Mouse (Mus musculus): ENCODE measurements at regions not wholly inside any gene's neighbourhood (a gene's known extent, or its start where the extent isn't known, plus 50 kb on each side); places are given as distances from the start of the nearest gene placed in this dataset.

DNA sequence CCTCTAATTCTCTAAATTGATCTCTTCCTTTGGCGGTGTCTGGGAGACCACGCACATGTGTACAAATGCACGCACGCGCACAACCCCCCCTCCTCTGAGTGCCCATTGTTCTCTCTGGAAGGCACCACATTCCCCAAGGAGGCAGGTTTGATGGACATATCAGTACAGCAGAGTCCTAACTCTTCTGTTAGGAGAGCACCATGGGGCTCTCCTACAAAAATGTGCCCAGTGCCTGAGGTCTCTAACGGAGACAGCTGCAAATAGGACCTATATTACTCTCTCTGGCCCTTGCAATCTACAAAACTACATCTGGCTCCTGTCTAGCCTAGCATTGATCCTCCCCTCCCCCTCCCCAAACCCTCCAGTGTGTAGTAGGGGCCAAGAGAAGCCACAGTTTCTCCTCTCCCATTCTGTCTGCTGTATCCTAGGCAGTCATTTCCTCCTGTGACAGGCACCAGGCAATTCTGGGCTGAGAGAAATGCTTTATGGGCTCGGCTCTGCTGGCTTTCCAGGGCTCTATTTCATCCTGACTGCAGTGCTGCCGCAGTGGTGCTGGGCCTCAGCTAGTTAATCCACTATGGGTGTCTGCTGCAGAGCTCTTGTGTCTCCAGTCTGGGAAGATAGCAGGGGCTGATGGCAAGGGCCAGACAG, 340.6 kb downstream of the Rps24 start:
- no peak for DNase-seq (ENCODE audit: low spot score in 2 of 2)

DNA sequence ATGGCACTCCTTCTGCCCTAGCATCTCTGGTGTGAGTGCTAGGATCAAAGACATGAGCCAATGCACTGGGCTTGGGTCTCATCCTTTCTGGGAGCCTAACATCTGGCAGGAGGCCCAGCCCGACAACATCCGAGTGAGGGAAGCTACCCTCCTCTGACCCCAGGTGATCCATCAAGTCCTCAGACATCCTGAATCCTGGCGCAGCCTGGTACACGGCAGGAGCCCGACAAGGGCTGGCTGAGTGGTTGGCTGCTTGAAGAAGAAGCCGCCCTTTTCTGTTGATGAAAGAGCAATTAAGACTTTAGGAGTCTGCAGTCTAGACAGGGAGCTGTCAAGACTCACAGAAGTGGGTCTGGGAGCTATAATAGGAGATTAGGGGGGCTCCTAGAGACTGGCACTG, 342.1 kb downstream of the Rps24 start:
- DNase-seq (ENCODE audit: low spot score in 2 of 2) = peak in 1 of 2 experiments; percentile 3

DNA sequence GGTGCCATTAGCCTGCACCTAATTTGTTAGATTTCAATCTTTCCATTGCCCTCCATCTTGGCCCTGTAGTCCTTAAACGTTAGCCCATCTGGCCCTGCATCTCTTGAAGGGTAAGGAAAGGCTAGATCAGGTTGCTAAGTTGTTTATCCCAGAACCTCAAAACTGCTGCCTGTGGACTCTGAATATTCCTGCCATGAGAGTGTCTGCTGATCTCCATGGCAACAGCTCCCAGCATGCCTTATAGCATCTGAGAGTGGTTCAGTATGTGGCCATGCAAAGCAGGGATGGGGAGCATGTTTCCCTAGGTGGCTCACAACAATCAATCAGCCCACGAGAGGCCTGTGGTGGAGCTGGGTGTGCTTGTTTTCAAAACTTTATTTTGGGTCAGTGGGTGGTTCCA, 346.3 kb downstream of the Rps24 start:
- no peak for DNase-seq (ENCODE audit: low spot score in 2 of 2)

DNA sequence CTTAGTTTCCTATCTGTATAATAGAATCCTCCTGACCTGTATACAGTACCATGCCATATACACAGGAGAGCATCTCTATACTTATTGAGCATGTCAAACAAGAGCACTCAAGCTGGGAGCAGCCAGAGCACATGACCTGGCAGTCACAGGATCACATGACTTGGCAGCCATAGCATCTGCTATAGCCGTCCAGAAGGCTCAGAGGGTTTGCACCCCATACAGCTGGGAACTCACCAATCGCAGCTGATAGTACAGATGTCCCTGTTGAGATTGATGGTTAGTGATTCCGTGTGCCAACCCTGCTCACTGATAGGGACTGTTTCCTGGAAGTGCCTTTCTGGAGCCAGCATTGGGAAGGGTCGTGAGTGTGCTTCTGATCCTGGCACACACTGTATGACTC, 351.3 kb downstream of the Rps24 start:
- no peak for DNase-seq (ENCODE audit: low spot score in 2 of 2)

DNA sequence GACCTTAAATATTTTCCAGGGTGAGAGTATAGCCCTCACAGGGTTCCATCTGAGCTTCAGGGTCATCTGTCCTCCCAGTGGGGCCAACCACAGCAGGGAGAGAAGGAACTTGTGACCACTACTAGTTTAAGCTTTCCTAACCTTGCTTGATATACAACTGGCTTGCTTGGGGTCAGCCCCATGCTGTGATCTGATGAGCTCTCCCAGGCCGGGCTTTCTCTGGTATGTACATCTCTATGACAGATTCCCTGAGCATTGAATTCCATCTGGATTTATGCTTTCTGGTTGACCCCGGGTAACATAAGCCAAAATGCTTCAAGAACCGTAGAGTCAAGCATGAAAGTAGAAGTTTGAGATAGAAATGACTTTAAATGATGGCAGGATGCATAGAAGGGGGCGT, 352.1 kb downstream of the Rps24 start:
- DNase-seq (ENCODE audit: low spot score in 2 of 2) = no peak

DNA sequence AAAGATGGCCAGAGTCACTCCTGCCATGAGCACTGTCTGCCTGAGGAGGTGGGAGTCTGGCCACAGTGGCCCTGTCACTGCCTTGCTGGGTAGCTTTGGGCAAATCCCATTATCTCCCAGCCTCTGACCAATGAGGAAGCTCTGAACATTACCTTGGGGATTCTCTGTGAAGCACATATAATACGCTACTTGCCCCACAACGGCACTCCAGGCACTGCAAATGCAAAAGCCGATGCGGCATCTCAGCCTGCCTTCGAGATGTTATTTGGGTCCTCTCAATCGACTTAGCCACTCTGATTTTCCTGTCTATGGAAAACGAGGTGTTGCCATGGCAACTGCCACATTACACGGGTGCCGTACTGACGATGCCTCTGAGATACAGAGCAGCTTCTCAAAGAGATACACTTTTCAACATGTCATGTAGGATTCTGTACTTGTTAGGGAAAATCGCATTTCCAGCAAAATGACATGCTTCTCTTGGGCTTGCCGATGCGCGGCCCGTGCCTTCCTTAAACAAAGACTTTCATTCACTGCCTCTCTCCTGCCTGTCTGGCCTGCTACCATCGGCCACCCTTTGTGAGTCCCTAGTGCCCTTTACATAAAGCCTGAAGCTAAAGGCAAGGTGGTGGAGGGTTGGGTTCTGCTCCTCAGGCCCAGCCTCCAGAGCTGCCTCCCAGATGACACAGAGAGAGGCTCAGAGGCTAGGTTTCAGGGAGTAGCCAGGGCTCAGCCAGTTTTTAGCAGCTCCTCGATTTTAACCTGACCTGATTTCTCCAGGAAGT, 355.0 kb downstream of the Rps24 start:
- no peak for DNase-seq (ENCODE audit: low spot score in 2 of 2)

DNA sequence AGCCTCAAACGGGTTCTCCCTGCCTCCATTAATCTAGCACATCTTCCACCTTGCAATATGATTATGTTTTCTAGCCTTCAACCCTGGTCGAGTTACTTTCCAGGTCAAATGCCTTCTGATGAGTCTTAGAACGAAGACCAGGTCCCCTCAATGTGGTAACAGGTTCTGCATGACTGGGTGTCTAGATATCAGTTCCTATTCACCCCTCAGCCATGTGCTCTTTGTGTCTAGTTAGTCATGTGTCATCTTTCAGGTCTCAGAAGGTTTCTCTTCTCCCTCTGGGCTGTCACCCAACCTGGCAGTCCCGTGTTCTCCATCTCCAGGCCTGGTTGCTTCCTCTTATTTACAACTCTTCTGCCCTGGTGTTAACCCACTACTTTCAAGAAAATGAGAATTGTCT, 356.7 kb downstream of the Rps24 start:
- no peak for DNase-seq (ENCODE audit: low spot score in 2 of 2)

DNA sequence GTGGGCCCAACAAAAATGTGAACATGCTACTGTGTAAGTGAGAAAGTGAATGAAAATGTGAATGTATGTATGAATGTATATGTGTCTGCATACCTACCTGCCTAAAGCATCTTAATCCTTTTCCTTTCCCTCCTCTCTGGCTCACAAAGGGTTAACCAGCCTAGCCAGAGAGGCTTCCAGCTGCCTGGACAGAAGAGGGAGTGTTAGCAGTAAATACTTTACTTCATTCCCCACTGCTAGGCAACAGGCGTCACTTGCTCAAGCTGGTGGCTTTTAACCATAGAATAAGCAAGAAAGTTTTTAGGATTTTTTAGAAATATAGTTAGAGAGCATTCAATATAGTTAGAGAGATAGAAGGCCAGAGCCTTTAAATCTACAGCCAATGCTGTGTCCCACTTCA, 363.6 kb downstream of the Rps24 start:
- no peak for DNase-seq (ENCODE audit: low spot score in 2 of 2)

DNA sequence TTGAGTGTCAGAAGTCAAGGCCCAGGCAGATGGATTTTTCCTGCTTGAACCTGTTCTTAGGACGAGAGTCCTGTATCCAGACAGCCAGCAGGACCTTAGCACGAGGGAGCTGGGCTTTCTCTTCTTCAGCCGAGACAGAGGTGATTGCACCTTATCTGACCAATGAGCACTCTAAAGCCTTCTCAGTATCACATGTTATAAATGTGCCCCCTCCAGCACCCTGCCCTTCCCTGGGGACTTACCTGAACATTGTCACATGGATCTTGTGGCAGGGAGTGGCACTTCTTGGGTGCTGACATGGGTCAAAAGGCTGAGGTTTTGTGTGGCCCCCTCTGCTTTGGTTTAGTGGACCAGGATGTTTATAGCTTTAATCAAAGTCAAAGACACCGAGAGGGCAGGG, 367.5 kb downstream of the Rps24 start:
- no peak for DNase-seq (ENCODE audit: low spot score in 2 of 2)

DNA sequence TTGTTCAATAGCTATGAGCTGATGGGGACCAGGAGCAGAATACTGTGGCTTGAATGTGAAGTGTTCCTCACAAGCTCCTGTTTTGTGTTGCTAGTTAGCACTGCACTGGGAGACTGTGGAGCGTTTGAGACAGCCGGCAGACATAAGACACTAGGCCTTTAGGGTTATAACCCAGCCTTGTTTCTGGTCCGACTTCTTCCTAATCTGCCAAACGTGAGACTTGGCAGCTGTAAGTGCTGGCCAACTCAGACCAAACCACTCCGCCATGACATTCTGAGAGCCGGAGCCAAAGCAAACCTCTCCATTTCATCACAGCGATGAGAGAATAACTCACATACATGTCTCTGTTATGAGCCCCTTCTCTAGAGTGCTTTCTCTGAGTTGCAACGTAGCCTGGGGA, 375.2 kb downstream of the Rps24 start:
- no peak for DNase-seq (ENCODE audit: low spot score in 2 of 2)

DNA sequence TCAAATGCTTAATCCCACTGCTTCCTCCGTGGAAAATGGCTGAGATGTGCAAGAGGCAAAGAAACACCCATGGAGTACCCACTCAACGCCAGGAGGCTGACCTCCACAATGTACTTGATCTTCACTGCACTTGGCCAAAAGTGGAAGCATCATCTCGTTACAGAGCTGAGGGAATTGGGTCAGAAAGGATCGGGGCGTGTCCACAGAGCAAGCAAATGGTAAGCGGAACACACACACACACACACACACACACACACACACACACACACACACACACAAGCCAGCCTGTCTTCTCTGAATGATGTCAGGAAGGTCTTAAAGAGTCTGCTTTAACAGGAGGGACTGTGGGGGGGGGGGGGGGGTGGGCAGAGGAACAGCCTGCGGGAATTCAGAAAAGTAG, 375.7 kb downstream of the Rps24 start:
- no peak for DNase-seq (ENCODE audit: low spot score in 2 of 2)

DNA sequence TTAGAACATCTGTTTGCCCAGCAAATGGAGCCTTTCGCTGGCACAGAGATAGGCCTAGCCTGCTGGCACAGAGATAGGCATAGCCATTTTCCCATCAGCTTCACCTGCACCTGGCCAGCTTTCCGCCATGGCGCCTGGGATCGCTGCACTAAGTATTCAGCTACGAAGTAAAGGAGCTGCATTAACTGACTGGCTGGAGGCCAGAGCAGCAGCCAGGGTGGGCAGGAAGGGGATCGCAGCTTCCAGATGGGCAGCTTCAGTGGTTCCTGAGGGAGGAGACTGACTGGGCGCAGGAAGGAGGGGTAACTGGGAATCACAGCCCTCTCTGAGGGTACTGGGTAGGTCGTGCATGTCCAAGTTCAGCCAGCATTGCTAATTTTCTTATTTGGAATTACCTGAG, 376.2 kb downstream of the Rps24 start:
- no peak for DNase-seq (ENCODE audit: low spot score in 2 of 2)

DNA sequence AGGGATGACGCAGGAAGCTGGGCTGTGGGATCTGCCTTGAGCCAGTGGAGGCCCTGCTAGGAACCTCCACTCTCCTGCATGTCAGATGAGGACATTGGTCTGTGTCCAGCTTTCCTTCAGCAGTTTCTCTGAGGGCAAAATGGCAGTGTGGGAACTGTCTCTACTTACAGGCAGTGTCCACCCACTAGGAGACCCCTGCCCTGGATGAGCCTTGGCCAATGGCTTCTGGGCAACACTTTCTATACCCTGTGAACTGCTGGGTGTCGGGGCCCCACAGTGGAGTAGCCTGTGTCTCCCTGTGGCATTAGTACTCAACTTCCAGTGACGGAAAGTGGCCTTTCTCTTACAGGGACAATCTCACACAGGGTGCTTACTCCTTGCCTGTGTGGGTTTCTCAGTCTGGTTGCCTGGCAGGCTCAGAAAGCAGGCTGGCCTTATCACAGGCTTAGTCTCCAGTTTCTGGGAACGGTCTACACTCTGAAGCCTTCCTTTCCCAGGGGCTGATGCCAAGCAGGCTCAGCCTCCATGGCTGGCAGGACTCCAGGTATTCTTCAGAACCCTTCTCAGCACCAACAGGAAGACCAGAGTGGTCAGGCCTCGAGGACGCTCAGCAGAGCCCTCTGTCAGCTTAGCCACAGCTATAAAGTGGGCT, 378.8 kb downstream of the Rps24 start:
- peak in 1 of 2 experiments; percentile 14 for DNase-seq (ENCODE audit: low spot score in 2 of 2)

DNA sequence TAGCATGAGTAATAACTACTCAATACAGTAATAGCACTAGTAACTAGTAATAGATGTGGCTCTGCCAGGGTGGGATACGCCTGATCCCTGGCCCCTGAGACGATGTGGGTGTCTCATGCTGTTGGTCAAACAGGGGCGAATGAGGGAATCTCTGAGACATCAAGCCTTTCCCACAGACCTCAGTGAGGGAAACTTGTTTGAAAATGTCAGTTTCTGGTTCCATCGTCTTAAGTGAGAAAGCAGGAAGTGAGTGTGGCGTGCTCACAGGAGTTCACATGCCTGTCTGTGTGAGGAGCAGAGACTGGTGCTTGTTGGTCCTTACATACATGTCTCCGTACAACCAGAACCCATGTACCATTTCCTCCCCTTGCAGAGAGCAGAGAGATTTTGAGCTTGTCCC, 380.9 kb downstream of the Rps24 start:
- DNase-seq (ENCODE audit: low spot score in 2 of 2) = no peak

DNA sequence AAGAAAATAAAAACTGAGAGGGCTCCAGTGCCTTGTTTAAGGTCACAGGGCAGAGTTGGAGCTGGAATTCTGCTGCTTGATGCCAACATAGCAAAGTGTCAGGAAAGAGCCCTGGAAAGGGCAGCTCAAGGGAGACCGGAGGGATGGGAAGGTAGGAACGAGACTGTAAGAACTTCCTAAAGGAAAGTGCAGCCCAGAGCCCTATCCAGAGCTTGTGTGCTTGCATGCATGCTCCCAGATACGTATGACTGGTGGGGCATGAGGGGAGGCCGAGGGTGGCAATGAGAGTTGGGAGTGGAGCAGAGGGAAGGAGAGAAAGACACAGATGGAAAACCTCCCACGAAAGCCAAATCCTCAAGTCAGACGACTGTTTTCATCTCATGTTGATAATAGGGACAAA, 381.8 kb downstream of the Rps24 start:
- DNase-seq (ENCODE audit: low spot score in 2 of 2) = no peak

DNA sequence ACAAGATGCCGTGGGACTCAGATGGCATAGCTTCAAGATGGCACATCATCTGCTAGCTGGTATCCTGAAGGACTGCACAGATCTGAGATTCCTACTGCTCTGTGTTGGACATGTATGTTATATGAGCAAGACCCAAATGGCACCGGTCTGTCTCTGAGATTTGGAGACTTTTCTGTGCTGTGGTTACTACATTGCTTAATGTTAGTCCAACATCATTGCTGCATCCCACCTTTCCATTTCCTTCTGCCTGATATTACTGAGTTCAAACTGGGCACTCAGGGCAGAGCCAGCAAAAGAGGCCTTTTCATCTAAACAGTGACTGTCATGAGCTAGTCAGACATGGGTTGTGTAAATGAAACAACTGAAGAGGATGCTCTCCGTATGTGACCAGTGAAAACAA, 383.3 kb downstream of the Rps24 start:
- DNase-seq (ENCODE audit: low spot score in 2 of 2) = no peak

DNA sequence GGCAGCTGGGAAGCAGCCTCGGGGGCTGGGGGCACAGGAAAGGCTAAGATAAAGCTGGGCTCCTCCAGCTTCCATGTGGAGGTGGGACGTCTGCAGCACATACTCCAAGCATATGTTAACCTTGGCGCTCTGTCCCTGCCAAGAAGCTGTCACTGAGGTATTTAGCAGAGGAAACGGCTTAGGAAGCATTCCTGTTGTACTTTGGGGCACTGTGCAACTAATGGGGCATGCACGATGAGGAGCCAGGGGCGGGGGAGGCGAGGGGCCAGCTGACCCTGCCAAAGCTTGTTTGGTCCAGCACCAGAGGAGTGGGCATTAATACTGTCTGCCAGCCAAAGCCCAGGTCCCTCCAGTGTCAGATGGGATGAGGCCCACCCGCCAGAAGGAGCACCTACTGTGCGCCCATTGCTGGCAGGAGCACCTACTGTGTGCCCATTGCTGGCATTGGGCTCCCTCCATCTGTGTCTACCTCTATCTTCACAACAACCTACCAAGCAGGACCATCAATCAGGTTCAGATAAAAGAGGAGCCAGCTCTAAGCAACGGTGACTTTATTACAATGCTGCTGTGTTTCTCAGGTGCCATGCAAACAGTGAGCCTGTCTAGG, 384.6 kb downstream of the Rps24 start:
- DNase-seq (ENCODE audit: low spot score in 2 of 2) = no peak

DNA sequence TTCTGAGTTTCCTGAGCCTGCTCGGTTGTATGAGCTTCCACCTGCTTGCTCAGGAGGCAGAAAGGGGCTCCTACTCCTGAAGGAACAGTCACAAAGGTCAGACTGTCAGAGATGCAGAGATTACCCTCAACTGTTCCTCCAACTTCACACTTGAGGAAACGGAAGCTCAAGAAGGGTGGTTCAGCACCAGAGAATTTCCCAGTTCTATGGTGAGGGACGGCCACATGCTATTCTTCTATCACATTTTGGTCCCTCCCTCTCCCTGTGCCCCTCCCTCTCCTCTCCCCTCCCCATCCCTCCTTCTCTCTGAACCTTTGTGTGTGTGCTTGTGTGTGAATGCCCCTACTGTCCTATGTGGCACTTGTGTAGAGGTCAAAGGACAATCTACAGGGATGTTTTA, 386.0 kb downstream of the Rps24 start:
- DNase-seq (ENCODE audit: low spot score in 2 of 2) = no peak

DNA sequence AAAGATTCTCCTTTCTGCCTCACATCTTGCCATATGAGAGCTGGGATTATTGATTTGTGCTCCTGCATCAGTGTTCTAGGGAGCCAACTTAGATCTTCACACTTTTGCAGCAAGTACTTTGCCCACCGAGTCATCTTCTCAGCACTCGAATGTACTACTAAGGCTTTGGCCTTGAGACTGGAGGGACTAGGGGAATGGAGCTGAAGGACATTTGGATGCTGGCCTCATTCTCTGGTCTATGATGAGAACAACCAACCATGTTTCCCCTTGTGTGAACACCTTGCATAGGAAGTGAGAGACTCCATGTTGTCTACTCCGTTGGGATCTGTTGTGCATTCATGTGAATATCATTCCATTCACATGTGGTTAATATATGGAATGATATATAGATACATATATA, 386.5 kb downstream of the Rps24 start:
- no peak for DNase-seq (ENCODE audit: low spot score in 2 of 2)

DNA sequence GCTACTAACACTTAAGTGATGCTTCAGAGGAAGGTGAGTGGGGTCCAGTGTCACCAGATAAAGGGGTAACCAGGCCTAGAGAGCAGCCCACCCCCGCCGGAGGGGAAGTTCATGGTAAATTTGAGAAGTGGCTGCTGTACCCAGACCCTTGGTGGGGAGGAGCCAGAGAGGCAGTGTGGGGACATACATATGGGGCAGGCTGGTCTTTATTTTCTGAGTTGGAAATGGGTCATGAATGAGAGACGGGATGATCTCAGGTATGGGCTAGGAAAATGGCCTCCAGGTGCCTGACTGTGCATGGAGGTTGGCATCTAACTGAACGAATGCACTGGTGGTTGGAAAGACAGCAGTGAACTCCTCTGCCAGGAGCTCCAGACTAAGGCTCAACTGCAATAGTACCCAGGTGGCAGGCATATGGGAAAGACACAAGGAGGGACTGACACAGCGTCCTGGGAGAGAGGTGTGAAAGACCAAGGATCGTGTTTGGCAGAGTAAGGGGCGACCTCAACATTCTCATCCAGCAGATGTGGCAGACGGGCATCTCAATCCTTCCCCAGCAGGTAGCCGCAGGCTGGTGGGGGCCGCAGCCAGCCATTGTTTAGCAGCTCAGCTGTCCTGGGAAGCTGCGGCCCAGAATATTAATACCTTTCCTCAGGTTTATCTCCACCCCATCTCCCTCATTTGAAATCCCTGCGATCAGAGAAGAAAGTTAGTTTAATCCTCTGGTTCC, 387.7 kb downstream of the Rps24 start:
- no peak for DNase-seq (ENCODE audit: low spot score in 2 of 2)

DNA sequence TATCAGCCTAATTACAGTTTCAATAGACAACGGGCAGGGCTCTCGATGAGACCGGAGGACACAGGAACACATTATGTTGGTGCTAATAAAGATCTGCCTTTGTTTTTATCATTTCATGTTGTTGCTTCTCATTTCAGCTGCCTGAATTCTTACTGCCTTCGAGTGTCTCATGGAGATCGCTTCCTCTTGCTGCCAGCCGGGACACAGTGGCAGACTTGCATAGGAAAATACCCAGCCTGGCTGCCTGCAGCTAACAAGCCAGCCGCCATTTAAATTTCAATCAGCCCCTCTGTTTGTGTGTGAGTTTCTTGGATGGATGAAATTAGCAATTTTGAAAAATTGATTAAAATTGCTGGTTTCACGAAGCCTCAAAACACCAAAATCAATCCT, 388.2 kb downstream of the Rps24 start:
- DNase-seq (ENCODE audit: low spot score in 2 of 2) = no peak

DNA sequence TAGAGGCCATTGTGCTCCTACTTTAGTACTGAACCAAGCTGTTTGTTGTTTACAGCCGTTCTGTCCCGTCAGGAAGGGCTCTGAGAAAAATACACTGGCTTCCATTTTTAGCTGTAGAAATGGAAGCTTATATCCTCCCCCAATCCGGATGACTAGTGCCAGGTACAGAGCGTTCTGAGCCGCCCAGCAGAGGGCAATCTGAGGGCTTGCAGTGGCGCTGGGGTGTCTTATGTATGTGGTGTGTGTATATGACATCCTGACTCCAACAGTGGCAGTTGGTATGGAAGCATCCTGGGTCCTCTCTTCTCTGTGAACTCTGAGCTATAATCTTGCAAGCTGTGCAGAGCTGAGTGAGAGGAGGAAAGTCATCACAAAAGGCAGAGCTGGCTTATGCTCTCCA, 389.0 kb downstream of the Rps24 start:
- no peak for DNase-seq (ENCODE audit: low spot score in 2 of 2)

Data from heart, adult 9 months (tissue).